Mouse (Mus musculus) kidney, adult 2 months (tissue): ENCODE measurements around the gene Ppp2r3d. TPM values are rescaled to one million over a fixed set of nuclear protein-coding genes. Genes with fewer than 3 reads are reported as not detected.

Experiments used
- DNase-seq: peaks from one replicate; pipeline ENCODE4 v3.0.0; 2021
- H3K27ac ChIP-seq: fragments of 200-500 bp; 2 replicates; pipeline ENCODE4 v1.5.1; 2012; ENCODE audit warnings: low read depth, low read length, control low read depth, inconsistent platforms; ENCODE audit not compliant: insufficient read depth
- H3K27me3 ChIP-seq: fragments of 200-500 bp; replicated peaks from 2 replicates; pipeline ENCODE4 v1.6.1; 2012; ENCODE audit warnings: mild to moderate bottlenecking, moderate library complexity, low read length, inconsistent platforms; ENCODE audit not compliant: control insufficient read depth, insufficient read depth
- H3K36me3 ChIP-seq: fragments of 200-500 bp; 2 replicates; pipeline ENCODE4 v1.6.1; 2012; ENCODE audit warnings: mild to moderate bottlenecking, moderate library complexity, low read length, inconsistent platforms; ENCODE audit not compliant: control insufficient read depth, insufficient read depth
- H3K4me1 ChIP-seq: fragments of 200-500 bp; 2 replicates; pipeline ENCODE4 v1.6.1; 2011; ENCODE audit warnings: low read length; ENCODE audit not compliant: control insufficient read depth, insufficient read depth
- H3K4me3 ChIP-seq: fragments of 200-500 bp; 2 replicates; pipeline ENCODE4 v1.5.1; 2011; ENCODE audit warnings: mild to moderate bottlenecking, low read depth, low read length, control low read depth; ENCODE audit not compliant: insufficient read depth
- CTCF ChIP-seq: fragments of 200-500 bp; conservative IDR thresholded peaks from 2 replicates; pipeline ENCODE4 v1.5.1; 2011; ENCODE audit warnings: low read depth, mild to moderate bottlenecking, control low read depth, low read length, moderate library complexity, mixed read lengths; ENCODE audit not compliant: insufficient read depth, insufficient read length
- POLR2A ChIP-seq: fragments of 200-500 bp; IDR thresholded peaks from one replicate; pipeline ENCODE4 v1.6.1; 2011; ENCODE audit warnings: low read depth, low read length, control low read depth
- WGBS: fragments of 180-500 bp; shearing (Covaris S2); methylation state at CpG from one replicate; pipeline ENCODE4 v1.1.7; 2018; 5-methylcytosine and 5-hydroxymethylcytosine counted together
- polyA plus RNA-seq: library from polyadenylated mRNA; depleted of rRNA; stranded (reverse); fragments of >200 nt; gene quantifications from 2 replicates; pipeline ENCODE4 v1.2.3, GENCODE M21; 2012; rRNA removed

Ppp2r3d gene
- polyA plus RNA-seq, 1 experiment: 97.9 TPM

DNA sequence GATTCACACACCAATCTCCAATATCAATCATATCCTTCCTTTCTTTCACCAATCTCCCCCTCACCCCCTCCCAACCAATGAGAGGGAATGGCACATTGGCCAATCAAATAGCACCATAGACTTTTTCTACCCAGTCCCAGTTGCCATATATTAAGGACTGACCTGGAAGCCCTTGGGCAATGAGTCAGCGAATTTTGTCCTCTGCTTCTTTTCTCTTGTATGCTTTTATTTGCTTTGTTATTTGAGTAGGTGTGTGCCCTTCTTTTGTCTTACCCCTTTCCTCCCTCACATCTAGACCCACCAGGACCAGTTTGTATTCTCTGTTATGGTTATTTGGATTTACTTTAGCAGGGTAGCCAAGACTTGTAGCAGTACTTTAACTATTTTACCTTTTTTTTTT lies 68.1 kb downstream of the Ppp2r3d start:
- no peak for DNase-seq
- Histone ChIP-seq H3K27me3 (no peaks in the 10 kb centered on the region; the same call in 1 of the 2 replicates), H3K4me3 (no peak overlapping the region), H3K4me1 (no peaks in the 10 kb centered on the region), H3K27ac (no peak overlapping the region), H3K36me3 (no peaks in the 10 kb centered on the region)
- WGBS: 49% methylated on average over 1 of the region's 1 CpGs
- TF ChIP-seq CTCF (no peak), POLR2A (no peak)

Other genes starting within 250 kb of the Ppp2r3d start
- gene 2010315B03Rik, start 164.2 kb downstream of the Ppp2r3d start, polyA plus RNA-seq: 4.5 and 6.3 TPM in 2 replicates
- not detected in 2 replicates for gene Gm21836, start 16.9 kb upstream of the Ppp2r3d start, polyA plus RNA-seq